Mouse (Mus musculus): ENCODE data around the gene Mtfmt. TPM values are rescaled to one million over a fixed set of nuclear protein-coding genes. Genes with fewer than 3 reads are reported as not detected.

Mtfmt gene
- polyA plus RNA-seq, 1 experiment from 2014 or later, result 20.1 TPM

GRCm38 (mm10) chr9:65435211-65435610, 371 bp upstream of the Mtfmt start:
- H3K9me3 ChIP-seq (ENCODE audit: control insufficient read depth, low read length), result no peaks in the 10 kb centered on the region
- WGBS, result 63% methylated on average over 4 of the region's 4 CpGs
- 0 out of 2 replicates have a peak, but pooled peaks cover 2% of the 10 kb centered on the region for H3K36me3 ChIP-seq (ENCODE audit: control insufficient read depth, insufficient read depth, low read length)
- H3K4me1 ChIP-seq (replicated peaks; ENCODE audit: control insufficient read depth, insufficient read depth, low read length), result peaks cover 7% of the 10 kb centered on the region
- peak overlapping the region; percentile 70; the same call in 1 of the 2 replicates for H3K4me2 ChIP-seq (ENCODE audit: low read depth, low read length)
- no peak overlapping the region; the same call in 1 of the 2 replicates for H3K4me3 ChIP-seq (ENCODE audit: low read length)
- peak overlapping the region; percentile 7; the same call in 1 of the 2 replicates for H3K27ac ChIP-seq (ENCODE audit: low read length)
- no peaks in the 10 kb centered on the region for H3K27me3 ChIP-seq (ENCODE audit: control insufficient read depth, insufficient read depth, low read depth, low read length)
- ATAC-seq (ENCODE audit: low read depth), result no peak; the same call in 1 of the 2 replicates
- H3K9ac ChIP-seq (ENCODE audit: low read length), result no peak overlapping the region

GRCm38 (mm10) chr9:65444692-65445091, 9.1 kb downstream of the Mtfmt start:
- Histone ChIP-seq H3K27me3 (ENCODE audit: control insufficient read depth, insufficient read depth, low read depth, low read length) (no peaks in the 10 kb centered on the region), H3K4me2 (ENCODE audit: low read depth, low read length) (no peak overlapping the region), H3K9ac (ENCODE audit: low read length) (no peak overlapping the region), H3K27ac (ENCODE audit: low read length) (no peak overlapping the region), H3K9me3 (ENCODE audit: control insufficient read depth, low read length) (no peaks in the 10 kb centered on the region), H3K4me3 (ENCODE audit: low read length) (no peak overlapping the region), H3K36me3 (ENCODE audit: control insufficient read depth, insufficient read depth, low read length) (peaks cover 41% of the 10 kb centered on the region), H3K4me1 (replicated peaks; ENCODE audit: control insufficient read depth, insufficient read depth, low read length) (no peaks in the 10 kb centered on the region)
- WGBS, result 90% methylated on average over 4 of the region's 4 CpGs
- ATAC-seq (ENCODE audit: low read depth), result no peak

- whole genome bisulfite sequencing, result 85% methylated on average over 6 of the region's 6 CpGs
- no peak overlapping the region for H3K4me2 ChIP-seq (ENCODE audit: low read depth, low read length)
- no peak overlapping the region for H3K9ac ChIP-seq (ENCODE audit: low read length)
- peaks cover 28% of the 10 kb centered on the region for H3K36me3 ChIP-seq (ENCODE audit: control insufficient read depth, insufficient read depth, low read length)
- H3K27ac ChIP-seq (ENCODE audit: low read length), result no peak overlapping the region
- H3K9me3 ChIP-seq (ENCODE audit: control insufficient read depth, low read length), result no peaks in the 10 kb centered on the region
- H3K27me3 ChIP-seq (ENCODE audit: control insufficient read depth, insufficient read depth, low read depth, low read length), result no peaks in the 10 kb centered on the region
- H3K4me3 ChIP-seq (ENCODE audit: low read length), result no peak overlapping the region
- no peaks in the 10 kb centered on the region for H3K4me1 ChIP-seq (replicated peaks; ENCODE audit: control insufficient read depth, insufficient read depth, low read length)
- no peak for ATAC-seq (ENCODE audit: low read depth)
Observed at GRCm38 (mm10) chr9:65447951-65448350, 12.4 kb downstream of the Mtfmt start.

- Histone ChIP-seq H3K4me2 (ENCODE audit: low read depth, low read length) (no peak overlapping the region), H3K27ac (ENCODE audit: low read length) (no peak overlapping the region), H3K4me1 (replicated peaks; ENCODE audit: control insufficient read depth, insufficient read depth, low read length) (peaks cover 19% of the 10 kb centered on the region), H3K9ac (ENCODE audit: low read length) (no peak overlapping the region), H3K4me3 (ENCODE audit: low read length) (no peak overlapping the region), H3K9me3 (ENCODE audit: control insufficient read depth, low read length) (no peaks in the 10 kb centered on the region), H3K27me3 (ENCODE audit: control insufficient read depth, insufficient read depth, low read depth, low read length) (no peaks in the 10 kb centered on the region), H3K36me3 (ENCODE audit: control insufficient read depth, insufficient read depth, low read length) (no peaks in the 10 kb centered on the region)
- no peak for ATAC-seq (ENCODE audit: low read depth)
- WGBS, result 68% methylated on average over 2 of the region's 2 CpGs
Observed at GRCm38 (mm10) chr9:65458975-65459374, 23.4 kb downstream of the Mtfmt start.

GRCm38 (mm10) chr9:65460198-65460597, 24.6 kb downstream of the Mtfmt start:
- H3K4me2 ChIP-seq (ENCODE audit: low read depth, low read length), result peak overlapping the region; percentile 65
- no peaks in the 10 kb centered on the region for H3K27me3 ChIP-seq (ENCODE audit: control insufficient read depth, insufficient read depth, low read depth, low read length)
- no peaks in the 10 kb centered on the region for H3K36me3 ChIP-seq (ENCODE audit: control insufficient read depth, insufficient read depth, low read length)
- no peaks in the 10 kb centered on the region for H3K9me3 ChIP-seq (ENCODE audit: control insufficient read depth, low read length)
- peaks cover 19% of the 10 kb centered on the region for H3K4me1 ChIP-seq (replicated peaks; ENCODE audit: control insufficient read depth, insufficient read depth, low read length)
- H3K9ac ChIP-seq (ENCODE audit: low read length), result no peak overlapping the region; the same call in none of the 2 replicates
- WGBS, result 64% methylated on average over 3 of the region's 3 CpGs
- ATAC-seq (ENCODE audit: low read depth), result 0 out of 2 replicates have a peak, but pooled peaks have one; percentile 0
- peak overlapping the region; percentile 67; the same call in 1 of the 2 replicates for H3K27ac ChIP-seq (ENCODE audit: low read length)
- peak overlapping the region; percentile 90 for H3K4me3 ChIP-seq (ENCODE audit: low read length)

- H3K27ac ChIP-seq (ENCODE audit: low read length), result peak within 1 kb of the TSS; percentile 85
- 0% methylated on average over 53 of the region's 53 CpGs for WGBS
- peak within 1 kb of the TSS; percentile 65 for H3K4me2 ChIP-seq (ENCODE audit: low read depth, low read length)
- H3K9ac ChIP-seq (ENCODE audit: low read length), result peak within 1 kb of the TSS; percentile 88
- H3K4me1 ChIP-seq (replicated peaks; ENCODE audit: control insufficient read depth, insufficient read depth, low read length), result peaks cover 19% of the 10 kb centered on the region
- ATAC-seq (ENCODE audit: low read depth), result peak; percentile 97
- no peaks in the 10 kb centered on the region for H3K27me3 ChIP-seq (ENCODE audit: control insufficient read depth, insufficient read depth, low read depth, low read length)
- H3K9me3 ChIP-seq (ENCODE audit: control insufficient read depth, low read length), result no peaks in the 10 kb centered on the region
- H3K4me3 ChIP-seq (ENCODE audit: low read length), result peak within 1 kb of the TSS; percentile 90
- peaks cover 4% of the 10 kb centered on the region for H3K36me3 ChIP-seq (ENCODE audit: control insufficient read depth, insufficient read depth, low read length)
Observed at GRCm38 (mm10) chr9:65460732-65461442, 25.3 kb downstream of the Mtfmt start, which contains the start of gene Spg21. TSS of gene Spg21 (plus strand) at chr9:65460947.

GRCm38 (mm10) chr9:65462544-65462943, 27.0 kb downstream of the Mtfmt start:
- Histone ChIP-seq H3K27ac (ENCODE audit: low read length) (peak overlapping the region; percentile 60; the same call in 1 of the 2 replicates), H3K9me3 (ENCODE audit: control insufficient read depth, low read length) (no peaks in the 10 kb centered on the region), H3K36me3 (ENCODE audit: control insufficient read depth, insufficient read depth, low read length) (peaks cover 9% of the 10 kb centered on the region), H3K9ac (ENCODE audit: low read length) (no peak overlapping the region), H3K27me3 (ENCODE audit: control insufficient read depth, insufficient read depth, low read depth, low read length) (no peaks in the 10 kb centered on the region), H3K4me2 (ENCODE audit: low read depth, low read length) (peak overlapping the region; percentile 38), H3K4me3 (ENCODE audit: low read length) (peak overlapping the region; percentile 20; the same call in 1 of the 2 replicates), H3K4me1 (replicated peaks; ENCODE audit: control insufficient read depth, insufficient read depth, low read length) (peaks cover 19% of the 10 kb centered on the region)
- 49% methylated on average over 5 of the region's 5 CpGs for WGBS
- no peak for ATAC-seq (ENCODE audit: low read depth)

GRCm38 (mm10) chr9:65464161-65464560, 28.6 kb downstream of the Mtfmt start:
- no peak for ATAC-seq (ENCODE audit: low read depth)
- 90% methylated on average over 6 of the region's 6 CpGs for WGBS
- Histone ChIP-seq H3K4me1 (replicated peaks; ENCODE audit: control insufficient read depth, insufficient read depth, low read length) (peaks cover 19% of the 10 kb centered on the region), H3K9me3 (ENCODE audit: control insufficient read depth, low read length) (no peaks in the 10 kb centered on the region), H3K9ac (ENCODE audit: low read length) (no peak overlapping the region), H3K27ac (ENCODE audit: low read length) (no peak overlapping the region), H3K36me3 (ENCODE audit: control insufficient read depth, insufficient read depth, low read length) (peaks cover 11% of the 10 kb centered on the region), H3K4me2 (ENCODE audit: low read depth, low read length) (no peak overlapping the region), H3K27me3 (ENCODE audit: control insufficient read depth, insufficient read depth, low read depth, low read length) (no peaks in the 10 kb centered on the region), H3K4me3 (ENCODE audit: low read length) (no peak overlapping the region)

- Histone ChIP-seq H3K36me3 (ENCODE audit: control insufficient read depth, insufficient read depth, low read length) (peaks cover 11% of the 10 kb centered on the region), H3K4me1 (replicated peaks; ENCODE audit: control insufficient read depth, insufficient read depth, low read length) (peaks cover 18% of the 10 kb centered on the region), H3K4me2 (ENCODE audit: low read depth, low read length) (no peak overlapping the region), H3K27ac (ENCODE audit: low read length) (no peak overlapping the region), H3K9me3 (ENCODE audit: control insufficient read depth, low read length) (no peaks in the 10 kb centered on the region), H3K4me3 (ENCODE audit: low read length) (no peak overlapping the region), H3K27me3 (ENCODE audit: control insufficient read depth, insufficient read depth, low read depth, low read length) (no peaks in the 10 kb centered on the region), H3K9ac (ENCODE audit: low read length) (no peak overlapping the region)
- 91% methylated on average over 2 of the region's 2 CpGs for WGBS
- ATAC-seq (ENCODE audit: low read depth), result no peak
Observed at GRCm38 (mm10) chr9:65465241-65465640, 29.7 kb downstream of the Mtfmt start.
